Mouse (Mus musculus) naive thymus-derived CD4-positive, alpha-beta T cell, adult 2 months (primary cell): ENCODE results near the gene Arsj.

Source experiments
- DNase-seq: peaks from one replicate; pipeline ENCODE4 v3.0.0-alpha.2; 2011; ENCODE audit warnings: low read depth

Arsj gene

DNA sequence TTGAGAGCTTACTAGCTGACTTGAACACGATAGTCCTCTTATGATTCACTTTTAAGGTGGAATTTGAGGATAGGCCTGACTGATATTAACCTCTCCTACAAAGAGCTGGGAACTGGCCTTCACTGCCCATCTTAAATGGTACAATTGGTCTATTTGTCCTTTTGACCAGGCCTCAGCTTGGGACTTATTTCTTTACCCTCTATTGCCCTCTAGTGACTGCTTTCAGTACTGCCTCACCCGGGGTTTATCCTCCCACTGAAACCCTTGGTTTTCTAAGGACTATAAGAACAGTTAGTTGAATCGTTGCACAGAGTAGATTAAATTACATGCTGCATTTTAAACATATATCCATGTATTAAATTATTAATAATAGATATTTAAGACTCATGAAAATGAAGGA lies 39.4 kb downstream of the Arsj start:
- DNase-seq = peak; percentile 43

DNA sequence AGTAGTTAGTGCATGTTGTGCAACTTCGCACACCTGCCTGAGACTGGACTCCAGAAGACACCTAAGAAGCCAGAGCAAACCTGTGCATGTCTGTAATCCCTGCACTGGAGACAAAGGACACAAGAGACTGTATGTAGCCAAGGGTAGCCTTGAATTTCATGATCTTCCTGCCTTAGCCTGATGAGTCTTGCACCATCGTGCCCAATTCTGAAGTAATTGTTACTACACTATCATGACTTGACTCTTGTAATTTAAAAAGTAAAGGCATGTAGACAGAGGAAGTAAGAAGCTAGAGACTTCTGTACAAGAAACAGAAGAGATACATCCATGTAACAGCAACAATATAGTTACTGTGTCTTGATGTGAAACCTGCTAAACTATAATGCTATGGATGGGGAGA lies 40.7 kb downstream of the Arsj start:
- no peak for DNase-seq

GRCm38 (mm10) chr3:126430524-126431064 lies 67.1 kb downstream of the Arsj start:
- no peak for DNase-seq

DNA sequence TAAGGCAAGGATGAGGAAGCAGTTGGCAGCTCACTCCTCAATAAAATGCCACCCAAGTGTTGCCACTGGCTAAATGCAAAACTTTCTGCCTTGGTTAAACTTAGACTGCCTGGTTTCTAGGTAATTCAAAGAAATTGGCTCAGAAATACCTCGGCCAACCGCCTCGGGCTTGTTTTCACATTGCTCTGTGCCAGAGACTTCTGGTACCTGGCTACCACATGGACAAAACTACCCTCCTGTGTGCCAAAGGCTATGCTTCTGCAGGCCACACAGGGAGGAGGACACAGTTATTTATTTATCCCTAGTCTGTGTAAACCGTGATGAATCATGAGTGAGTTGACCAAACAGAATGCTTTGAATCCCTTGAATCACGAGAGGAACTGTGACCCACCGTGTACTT lies 75.8 kb downstream of the Arsj start:
- DNase-seq = no peak

DNA sequence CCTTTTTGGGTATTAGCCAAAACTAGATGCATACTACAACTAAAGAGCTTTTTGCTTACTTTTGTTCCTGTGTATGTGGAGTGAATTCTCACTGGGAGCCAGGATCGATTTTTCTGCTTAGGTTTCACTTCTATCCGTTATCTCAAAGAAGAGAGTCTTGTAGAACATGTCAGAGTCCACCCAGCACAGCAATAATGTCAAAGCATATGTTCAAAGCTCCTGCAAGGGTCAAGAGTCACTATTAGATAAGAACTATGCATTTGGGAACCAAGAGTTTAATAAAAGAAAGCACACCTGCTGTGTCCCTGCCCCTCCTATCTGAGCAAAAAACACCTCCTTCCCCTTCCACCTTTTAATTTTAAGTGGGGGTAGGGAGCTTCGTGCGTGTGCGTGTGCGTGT lies 85.6 kb downstream of the Arsj start:
- no peak for DNase-seq

- no peak for DNase-seq
Observed at GRCm38 (mm10) chr3:126449515-126449914, 86.0 kb downstream of the Arsj start.

- DNase-seq = no peak
Observed at GRCm38 (mm10) chr3:126455787-126456482, 92.5 kb downstream of the Arsj start.

GRCm38 (mm10) chr3:126463119-126463815 lies 99.8 kb downstream of the Arsj start:
- DNase-seq = no peak

GRCm38 (mm10) chr3:126464262-126464661 lies 100.8 kb downstream of the Arsj start:
- no peak for DNase-seq
